In the genomic region with DNA sequence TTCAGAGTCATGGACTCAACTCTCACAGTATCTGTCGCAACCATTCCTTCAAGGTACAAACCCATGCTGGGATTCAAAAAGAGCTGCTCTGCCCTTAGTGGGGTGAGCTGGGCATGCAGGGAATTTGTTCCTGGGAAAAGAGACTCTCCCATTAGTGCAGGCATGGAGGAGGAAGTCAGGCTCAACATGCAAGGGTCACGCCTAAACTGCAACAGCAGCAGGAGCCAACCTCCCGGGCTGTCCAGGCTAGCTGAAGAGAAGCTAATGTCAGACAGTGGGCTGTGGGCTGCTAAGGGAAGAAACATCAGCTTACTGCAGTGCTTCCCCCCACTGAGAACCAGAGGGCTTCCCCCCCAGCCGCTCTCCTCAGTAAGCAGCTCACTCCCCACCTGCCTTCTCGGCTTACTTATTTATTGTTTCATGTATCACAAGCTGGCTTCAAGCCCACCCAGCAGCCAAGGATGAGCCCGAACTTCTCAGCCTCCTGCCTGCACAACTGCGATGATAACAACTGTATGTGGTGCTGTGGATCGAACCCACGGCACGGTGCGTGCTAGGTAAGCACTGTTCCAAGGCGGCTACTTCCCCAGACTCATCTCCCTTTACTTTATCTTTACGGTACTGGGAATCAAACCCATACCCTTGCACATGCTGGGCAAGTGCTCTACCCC, we compare ENCODE assay signal across 18 mouse cellular contexts. TPM values are rescaled to one million over a fixed set of nuclear protein-coding genes. Genes with fewer than 3 reads are reported as not detected.
DNase-seq lines count a peak whose midpoint lies in the region; ATAC-seq and TF ChIP-seq lines count a peak whose summit lies in the region.
"Had no signal": no experiment of that assay in that cellular context is flagged by ENCODE, and none has a peak within 500 bp of the region (broad histone marks: within the 10 kb centered on the region; RNA-seq: fewer than 3 reads in every experiment).

No protein-coding gene starts in this region.

- H3K27ac ChIP-seq in heart, embryonic 10.5 days: peak overlapping the region; percentile 89; the same call in 1 of the 2 replicates
- H3K27ac ChIP-seq in liver, embryonic 14.5 days: no peak overlapping the region
- H3K27ac ChIP-seq in liver, embryonic 11.5 days (ENCODE audit: low read depth, low read length): no peak overlapping the region
- H3K27ac ChIP-seq in ES-E14 (ENCODE audit: insufficient read depth, low read depth, low read length, poor library complexity, severe bottlenecking): peak overlapping the region; percentile 59; the same call in 1 of the 2 replicates
- H3K27ac ChIP-seq in limb, embryonic 12.5 days: no peak overlapping the region
- H3K27ac ChIP-seq in kidney, adult 2 months (ENCODE audit: insufficient read depth, low read depth, low read length): no peak overlapping the region
- H3K27ac ChIP-seq: kidney, postnatal 0 days; limb, embryonic 15.5 days had no signal

- H3K9me3 ChIP-seq in heart, embryonic 10.5 days: no peaks in the 10 kb centered on the region
- no peaks in the 10 kb centered on the region for H3K9me3 ChIP-seq in liver, embryonic 14.5 days (ENCODE audit: control insufficient read depth, low read length)
- no peaks in the 10 kb centered on the region for H3K9me3 ChIP-seq in liver, embryonic 11.5 days (ENCODE audit: control insufficient read depth, low read length)
- H3K9me3 ChIP-seq in ES-E14 (ENCODE audit: control insufficient read depth, insufficient read depth, low read depth, low read length): no peaks in the 10 kb centered on the region
- H3K9me3 ChIP-seq in limb, embryonic 12.5 days: no peaks in the 10 kb centered on the region
- H3K9me3 ChIP-seq: limb, embryonic 15.5 days had no signal

- H3K36me3 ChIP-seq in heart, embryonic 10.5 days: peaks cover 11% of the 10 kb centered on the region
- H3K36me3 ChIP-seq in liver, embryonic 14.5 days (replicated peaks; ENCODE audit: control insufficient read depth, insufficient read depth, low read depth): peaks cover 6% of the 10 kb centered on the region
- H3K36me3 ChIP-seq in liver, embryonic 11.5 days (ENCODE audit: control insufficient read depth, insufficient read depth, low read length): peaks cover 6% of the 10 kb centered on the region
- peaks cover 11% of the 10 kb centered on the region for H3K36me3 ChIP-seq in ES-E14 (ENCODE audit: control insufficient read depth, insufficient read depth, low read length, poor library complexity, severe bottlenecking)
- H3K36me3 ChIP-seq in limb, embryonic 12.5 days: peaks cover 10% of the 10 kb centered on the region
- H3K36me3 ChIP-seq in kidney, adult 2 months (ENCODE audit: control insufficient read depth, insufficient read depth, low read length): no peaks in the 10 kb centered on the region

- no peak overlapping the region for H3K4me2 ChIP-seq in liver, embryonic 14.5 days (ENCODE audit: low read depth)
- no peak overlapping the region for H3K4me2 ChIP-seq in liver, embryonic 11.5 days
- no peak overlapping the region for H3K4me2 ChIP-seq in limb, embryonic 12.5 days
- H3K4me2 ChIP-seq: limb, embryonic 15.5 days had no signal

- intact Hi-C loops in heart, postnatal 10 days (cut with DNase I): no loop called here

- TF ChIP-seq EP300 in liver, embryonic 14.5 days (IDR thresholded peaks at IDR 0.05; ENCODE audit: low read depth): no peak

- in situ Hi-C loops in ES-E14 (cut with MboI; ENCODE audit: low sequenced_read_pairs in 2 of 2, unreplicated experiment in 2 of 2): no loop called here

- H3K4me1 ChIP-seq in heart, embryonic 10.5 days: peaks cover 75% of the 10 kb centered on the region
- H3K4me1 ChIP-seq in liver, embryonic 14.5 days (replicated peaks; ENCODE audit: control insufficient read depth in 2 of 2, insufficient read depth in 2 of 2, low read length in 1 of 2): peaks cover 24 to 29% of the 10 kb centered on the region in 2 experiments
- peaks cover 58% of the 10 kb centered on the region for H3K4me1 ChIP-seq in liver, embryonic 11.5 days (replicated peaks; ENCODE audit: control insufficient read depth, insufficient read depth, low read length)
- H3K4me1 ChIP-seq in ES-E14 (ENCODE audit: control insufficient read depth in 2 of 2, insufficient read depth in 2 of 2, low read length in 2 of 2, poor library complexity in 1 of 2): peaks cover 8 to 37% of the 10 kb centered on the region in 2 experiments; a peak in 3 of 4 replicates
- H3K4me1 ChIP-seq in limb, embryonic 12.5 days (replicated peaks): peaks cover 66% of the 10 kb centered on the region
- peaks cover 16% of the 10 kb centered on the region; the same call in 1 of the 2 replicates for H3K4me1 ChIP-seq in kidney, adult 2 months (ENCODE audit: control insufficient read depth, insufficient read depth, low read length)

- 0 out of 2 replicates have a peak overlapping the region, but pooled peaks have one; percentile 14 for H3K9ac ChIP-seq in liver, embryonic 14.5 days (replicated peaks)
- no peak overlapping the region for H3K9ac ChIP-seq in liver, embryonic 11.5 days (ENCODE audit: low read depth, low read length)
- H3K9ac ChIP-seq in ES-E14 (ENCODE audit: insufficient read depth, low read depth, low read length, poor library complexity, severe bottlenecking): peak overlapping the region; percentile 2; the same call in 1 of the 2 replicates
- peak overlapping the region; percentile 14; the same call in 1 of the 2 replicates for H3K9ac ChIP-seq in limb, embryonic 12.5 days (replicated peaks)
- H3K9ac ChIP-seq: limb, embryonic 15.5 days had no signal

- TF ChIP-seq POLR2A in kidney, adult 2 months (IDR thresholded peaks at IDR 0.05; ENCODE audit: low read depth, low read length): no peak

- no peak for TF ChIP-seq CTCF in liver, embryonic 14.5 days (IDR thresholded peaks at IDR 0.05; ENCODE audit: low read depth)
- no peak for TF ChIP-seq CTCF in kidney, adult 2 months (conservative IDR thresholded peaks at IDR 0.05; ENCODE audit: insufficient read depth, insufficient read length, low read depth, low read length)

- ATAC-seq in liver, embryonic 14.5 days (ENCODE audit: insufficient read depth): no peak
- ATAC-seq in liver, embryonic 11.5 days (replicated peaks; ENCODE audit: low FRiP score): no peak
- ATAC-seq in limb, embryonic 12.5 days (ENCODE audit: insufficient number of reproducible peaks, insufficient read depth, low FRiP score, low TSS enrichment, low read depth): no peak
- ATAC-seq: forebrain, embryonic 16.5 days; lung, postnatal 0 days had no signal

- WGBS in heart, embryonic 10.5 days: 79% methylated on average over 13 of the region's 13 CpGs
- 76% methylated on average over 13 of the region's 13 CpGs for WGBS in liver, embryonic 14.5 days (ENCODE audit: insufficient replicate concordance)
- WGBS in liver, embryonic 11.5 days: 82% methylated on average over 13 of the region's 13 CpGs
- WGBS in limb, embryonic 12.5 days: 79% methylated on average over 13 of the region's 13 CpGs
- 84% methylated on average over 13 of the region's 13 CpGs for WGBS in kidney, adult 2 months

- H3K4me3 ChIP-seq in heart, embryonic 10.5 days: no peak overlapping the region
- H3K4me3 ChIP-seq in liver, embryonic 14.5 days (ENCODE audit: insufficient read depth in 1 of 2, low read depth in 2 of 2, low read length in 2 of 2): no peak overlapping the region
- H3K4me3 ChIP-seq in liver, embryonic 11.5 days (ENCODE audit: low read depth, low read length): no peak overlapping the region
- H3K4me3 ChIP-seq in ES-E14 (ENCODE audit: insufficient read depth in 1 of 2, low read depth in 1 of 2, low read length in 2 of 2, poor library complexity in 1 of 2, severe bottlenecking in 1 of 2): no peak overlapping the region
- no peak overlapping the region for H3K4me3 ChIP-seq in limb, embryonic 12.5 days (replicated peaks)
- H3K4me3 ChIP-seq in kidney, adult 2 months (ENCODE audit: insufficient read depth, low read depth, low read length): no peak overlapping the region
- H3K4me3 ChIP-seq: erythroblast, embryonic 14.5 days; limb, embryonic 15.5 days had no signal

- no peaks in the 10 kb centered on the region for H3K27me3 ChIP-seq in heart, embryonic 10.5 days (ENCODE audit: insufficient read depth, poor library complexity, severe bottlenecking)
- peaks cover 3% of the 10 kb centered on the region; the same call in 1 of the 2 replicates for H3K27me3 ChIP-seq in liver, embryonic 14.5 days (ENCODE audit: control insufficient read depth, insufficient read depth, low read length)
- H3K27me3 ChIP-seq in liver, embryonic 11.5 days (replicated peaks; ENCODE audit: control insufficient read depth, insufficient read depth, low read length): no peaks in the 10 kb centered on the region
- peaks cover 10% of the 10 kb centered on the region for H3K27me3 ChIP-seq in limb, embryonic 12.5 days
- H3K27me3 ChIP-seq in kidney, adult 2 months (replicated peaks; ENCODE audit: control insufficient read depth, insufficient read depth, low read length): no peaks in the 10 kb centered on the region
- H3K27me3 ChIP-seq: limb, embryonic 15.5 days had no signal

- DNase-seq in heart, embryonic 10.5 days (ENCODE audit: low spot score): no peak
- DNase-seq in heart, postnatal 10 days: no peak
- no peak for DNase-seq in liver, embryonic 14.5 days (ENCODE audit: low read depth in 3 of 3, low spot score in 3 of 3)
- DNase-seq in liver, embryonic 11.5 days (ENCODE audit: low spot score): no peak
- no peak for DNase-seq in ES-E14 (ENCODE audit: low read depth, low spot score)
- DNase-seq in kidney, adult 2 months: no peak
- DNase-seq in layer of hippocampus, adult 8-10 months (ENCODE audit: low spot score in 2 of 2): no peak
- DNase-seq: cerebellum, postnatal 25 days; heart, postnatal 4 days; layer of hippocampus, adult 9-11 months; right cerebral cortex, postnatal 14 days; thymus, postnatal 25 days had no signal

RNA-seq across cellular contexts. Expression of a gene that starts 2.4 kb away (rescaled TPM):
- 169 and 191 TPM in 2 replicates for polyA plus RNA-seq in heart, embryonic 10.5 days (2016; fragmentation: Nextera tagmentation; extraction: Ambion mirVana)
- total RNA-seq in heart, postnatal 10 days (2021): 100 to 1,000 TPM; 168 to 180 TPM
- polyA plus RNA-seq in liver, embryonic 14.5 days (2012; rRNA removed): 52.2 and 69.6 TPM in 2 replicates
- polyA plus RNA-seq in liver, embryonic 14.5 days (2014; fragmentation: Nextera tagmentation; extraction: Ambion mirVana): 74.0 and 79.2 TPM in 2 replicates
- 189 and 221 TPM in 2 replicates for polyA plus RNA-seq in liver, embryonic 11.5 days (2014; fragmentation: Nextera tagmentation; extraction: Ambion mirVana)
- total RNA-seq in ES-E14 (2012; rRNA removed): 365 and 385 TPM in 2 replicates
- polyA plus RNA-seq in limb, embryonic 12.5 days (2016; fragmentation: Nextera tagmentation; extraction: Ambion mirVana): 245 and 288 TPM in 2 replicates
- polyA plus RNA-seq in kidney, adult 2 months (2012; rRNA removed): 48.7 and 55.3 TPM in 2 replicates
- 10 to 100 TPM; 55.4 to 81.1 (median 63.5) TPM for total RNA-seq in layer of hippocampus, adult 8-10 months (2022)

RNA-seq across cellular contexts. Expression of a gene that starts 3.9 kb away (rescaled TPM):
- polyA plus RNA-seq in heart, embryonic 10.5 days (2016; fragmentation: Nextera tagmentation; extraction: Ambion mirVana): 26.1 and 31.9 TPM in 2 replicates
- total RNA-seq in heart, postnatal 10 days (2021): 10 to 100 TPM; 18.1 to 19.3 TPM
- 7.2 and 7.7 TPM in 2 replicates for polyA plus RNA-seq in liver, embryonic 14.5 days (2012; rRNA removed)
- 4.6 and 4.9 TPM in 2 replicates for polyA plus RNA-seq in liver, embryonic 14.5 days (2014; fragmentation: Nextera tagmentation; extraction: Ambion mirVana)
- polyA plus RNA-seq in liver, embryonic 11.5 days (2014; fragmentation: Nextera tagmentation; extraction: Ambion mirVana): 20.6 and 23.4 TPM in 2 replicates
- 42.3 and 55.1 TPM in 2 replicates for total RNA-seq in ES-E14 (2012; rRNA removed)
- 41.4 and 41.7 TPM in 2 replicates for polyA plus RNA-seq in limb, embryonic 12.5 days (2016; fragmentation: Nextera tagmentation; extraction: Ambion mirVana)
- 40.2 and 53.7 TPM in 2 replicates for polyA plus RNA-seq in kidney, adult 2 months (2012; rRNA removed)
- 10 to 100 TPM; 13.4 to 19.9 (median 18.0) TPM for total RNA-seq in layer of hippocampus, adult 8-10 months (2022)

RNA-seq across cellular contexts. Expression of a gene that starts 7.9 kb away (rescaled TPM):
- polyA plus RNA-seq in heart, embryonic 10.5 days (2016; fragmentation: Nextera tagmentation; extraction: Ambion mirVana): 110 and 131 TPM in 2 replicates
- total RNA-seq in heart, postnatal 10 days (2021): 10 to 100 TPM; 14.7 to 19.0 TPM
- polyA plus RNA-seq in liver, embryonic 14.5 days (2012; rRNA removed): 31.7 and 46.1 TPM in 2 replicates
- polyA plus RNA-seq in liver, embryonic 14.5 days (2014; fragmentation: Nextera tagmentation; extraction: Ambion mirVana): 65.7 and 67.1 TPM in 2 replicates
- polyA plus RNA-seq in liver, embryonic 11.5 days (2014; fragmentation: Nextera tagmentation; extraction: Ambion mirVana): 111 and 124 TPM in 2 replicates
- 51.0 and 64.0 TPM in 2 replicates for total RNA-seq in ES-E14 (2012; rRNA removed)
- 65.8 and 73.6 TPM in 2 replicates for polyA plus RNA-seq in limb, embryonic 12.5 days (2016; fragmentation: Nextera tagmentation; extraction: Ambion mirVana)
- polyA plus RNA-seq in kidney, adult 2 months (2012; rRNA removed): 96.3 and 136 TPM in 2 replicates
- 100 to 1,000 TPM in 1 of 4 experiments, 10 to 100 TPM in 3; 63.5 to 104 (median 83.1) TPM for total RNA-seq in layer of hippocampus, adult 8-10 months (2022)

RNA-seq across cellular contexts. Expression of a gene that starts 15.1 kb away (rescaled TPM):
- 53.0 and 94.1 TPM in 2 replicates for polyA plus RNA-seq in heart, embryonic 10.5 days (2016; fragmentation: Nextera tagmentation; extraction: Ambion mirVana)
- total RNA-seq in heart, postnatal 10 days (2021): 100 to 1,000 TPM; 284 to 285 TPM
- 7.6 and 8.0 TPM in 2 replicates for polyA plus RNA-seq in liver, embryonic 14.5 days (2012; rRNA removed)
- polyA plus RNA-seq in liver, embryonic 14.5 days (2014; fragmentation: Nextera tagmentation; extraction: Ambion mirVana): 9.5 and 10.2 TPM in 2 replicates
- 24.3 and 28.8 TPM in 2 replicates for polyA plus RNA-seq in liver, embryonic 11.5 days (2014; fragmentation: Nextera tagmentation; extraction: Ambion mirVana)
- 10.0 and 14.3 TPM in 2 replicates for total RNA-seq in ES-E14 (2012; rRNA removed)
- 53.8 and 55.2 TPM in 2 replicates for polyA plus RNA-seq in limb, embryonic 12.5 days (2016; fragmentation: Nextera tagmentation; extraction: Ambion mirVana)
- polyA plus RNA-seq in kidney, adult 2 months (2012; rRNA removed): 82.9 and 83.0 TPM in 2 replicates
- total RNA-seq in layer of hippocampus, adult 8-10 months (2022): 10 to 100 TPM; 80.4 to 93.8 (median 90.1) TPM

RNA-seq across cellular contexts. Expression of a gene that starts 20.0 kb away (rescaled TPM):
- 24.6 and 29.5 TPM in 2 replicates for polyA plus RNA-seq in heart, embryonic 10.5 days (2016; fragmentation: Nextera tagmentation; extraction: Ambion mirVana)
- 10 to 100 TPM; 59.4 to 62.4 TPM for total RNA-seq in heart, postnatal 10 days (2021)
- 7.8 and 8.6 TPM in 2 replicates for polyA plus RNA-seq in liver, embryonic 14.5 days (2012; rRNA removed)
- polyA plus RNA-seq in liver, embryonic 14.5 days (2014; fragmentation: Nextera tagmentation; extraction: Ambion mirVana): 10.0 and 10.5 TPM in 2 replicates
- polyA plus RNA-seq in liver, embryonic 11.5 days (2014; fragmentation: Nextera tagmentation; extraction: Ambion mirVana): 14.0 and 14.7 TPM in 2 replicates
- 14.0 and 22.0 TPM in 2 replicates for total RNA-seq in ES-E14 (2012; rRNA removed)
- 21.2 and 22.8 TPM in 2 replicates for polyA plus RNA-seq in limb, embryonic 12.5 days (2016; fragmentation: Nextera tagmentation; extraction: Ambion mirVana)
- polyA plus RNA-seq in kidney, adult 2 months (2012; rRNA removed): 48.8 and 50.1 TPM in 2 replicates
- 10 to 100 TPM; 26.1 to 29.9 (median 29.5) TPM for total RNA-seq in layer of hippocampus, adult 8-10 months (2022)

Comparison
In these comparisons a context has a peak if more than half of its experiments do, and no peak if none do; other contexts are left out.
1. H3K27ac ChIP-seq: peak in heart, embryonic 10.5 days (single experiment) and ES-E14 (single experiment); none in liver, embryonic 14.5 days (single experiment), liver, embryonic 11.5 days (single experiment), limb, embryonic 12.5 days (single experiment) and kidney, adult 2 months (single experiment).